Mouse (Mus musculus) C2C12 (cell line): ENCODE results near the gene Large2. TPM values are rescaled to one million over a fixed set of nuclear protein-coding genes. Genes with fewer than 3 reads are reported as not detected.
A peak's percentile ranks its signal among the peaks of the same experiment; 100 is the strongest.

ENCODE experiments used
- H3K27me3 ChIP-seq: one replicate; pipeline ENCODE4 v1.6.1; 2011; ENCODE audit not compliant: control insufficient read depth, insufficient read depth, insufficient read length
- H3K36me3 ChIP-seq: one replicate; pipeline ENCODE4 v1.6.1; 2011; ENCODE audit not compliant: control insufficient read depth, insufficient read depth
- H3K4me3 ChIP-seq: one replicate; pipeline ENCODE4 v1.5.1; 2011; ENCODE audit warnings: mild to moderate bottlenecking, control low read depth; ENCODE audit not compliant: poor library complexity, insufficient read depth, severe bottlenecking
- H3K79me2 ChIP-seq: one replicate; pipeline ENCODE4 v1.6.1; 2011; ENCODE audit not compliant: control insufficient read depth, insufficient read depth
- H3K79me3 ChIP-seq: one replicate; pipeline ENCODE4 v1.6.1; 2011; ENCODE audit warnings: low read depth, control low read depth
- H3ac ChIP-seq: one replicate; pipeline ENCODE3; 2011; ENCODE audit warnings: low read depth; ENCODE audit not compliant: control insufficient read depth, insufficient read length
- CEBPB ChIP-seq: IDR thresholded peaks from one replicate; pipeline ENCODE4 v1.6.1; 2011; ENCODE audit warnings: low read depth, mild to moderate bottlenecking, control low read depth, moderate library complexity
- CTCF ChIP-seq: IDR thresholded peaks from one replicate; pipeline ENCODE4 v1.5.1; 2011; ENCODE audit not compliant: control insufficient read depth, insufficient read depth, insufficient read length
- FOSL1 ChIP-seq: IDR thresholded peaks from one replicate; pipeline ENCODE4 v1.8.0; 2011; ENCODE audit warnings: mild to moderate bottlenecking, low read length; ENCODE audit not compliant: poor library complexity, insufficient read depth, severe bottlenecking
- MAX ChIP-seq: IDR thresholded peaks from one replicate; pipeline ENCODE4 v1.6.1; 2011; ENCODE audit warnings: mild to moderate bottlenecking, control low read depth
- MYOD1 ChIP-seq: IDR thresholded peaks from one replicate; pipeline ENCODE4 v1.6.1; 2011; ENCODE audit warnings: low read depth; ENCODE audit not compliant: control insufficient read depth, insufficient read length
- MYOG ChIP-seq: IDR thresholded peaks from one replicate; pipeline ENCODE4 v1.6.1; 2011; ENCODE audit not compliant: control insufficient read depth, insufficient read length; ENCODE audit errors: extremely low read depth
- USF1 ChIP-seq: IDR thresholded peaks from one replicate; pipeline ENCODE4 v1.6.1; 2011; ENCODE audit warnings: low read depth, mild to moderate bottlenecking, control low read depth, moderate library complexity
- polyA plus RNA-seq: library from polyadenylated mRNA; unstranded; fragments of >200 nt; fragmentation: generic; extraction: Trizol; gene quantifications from one replicate; pipeline ENCODE4 v1.2.1, GENCODE M21; 2012; ENCODE audit warnings: missing spikeins

Large2 gene
- polyA plus RNA-seq, 1 experiment, result 0.13 TPM

- H3ac ChIP-seq, result no peak overlapping the region
- no peak for TF ChIP-seq MYOD1
- no peak for TF ChIP-seq MYOG
- no peak for TF ChIP-seq CEBPB
- no peak for TF ChIP-seq MAX
- TF ChIP-seq USF1, result no peak
- no peak for TF ChIP-seq CTCF
- no peak for TF ChIP-seq FOSL1
- H3K4me3 ChIP-seq, result no peak overlapping the region
- peaks cover 37% of the 10 kb centered on the region for H3K27me3 ChIP-seq
- H3K36me3 ChIP-seq, result no peaks in the 10 kb centered on the region
- no peaks in the 10 kb centered on the region for H3K79me3 ChIP-seq
- no peaks in the 10 kb centered on the region for H3K79me2 ChIP-seq
Measured at GRCm38 (mm10) chr2:92391703-92392317, 17.1 kb upstream of the Large2 start.

GRCm38 (mm10) chr2:92391116-92391515, 16.4 kb upstream of the Large2 start:
- Histone ChIP-seq H3K4me3 (no peak overlapping the region), H3K27me3 (peaks cover 30% of the 10 kb centered on the region), H3K79me3 (no peaks in the 10 kb centered on the region), H3K36me3 (no peaks in the 10 kb centered on the region), H3ac (no peak overlapping the region), H3K79me2 (no peaks in the 10 kb centered on the region)
- no peak for TF ChIP-seq CEBPB
- TF ChIP-seq MYOD1, result no peak
- TF ChIP-seq CTCF, result no peak
- no peak for TF ChIP-seq MYOG
- no peak for TF ChIP-seq MAX
- no peak for TF ChIP-seq FOSL1
- TF ChIP-seq USF1, result no peak

GRCm38 (mm10) chr2:92390206-92390930, 15.7 kb upstream of the Large2 start:
- H3K27me3 ChIP-seq, result peaks cover 28% of the 10 kb centered on the region
- no peak for TF ChIP-seq USF1
- no peak for TF ChIP-seq CTCF
- TF ChIP-seq MYOD1, result no peak
- TF ChIP-seq CEBPB, result no peak
- no peak for TF ChIP-seq MAX
- TF ChIP-seq FOSL1, result no peak
- H3ac ChIP-seq, result no peak overlapping the region
- H3K4me3 ChIP-seq, result no peak overlapping the region
- H3K36me3 ChIP-seq, result no peaks in the 10 kb centered on the region
- H3K79me2 ChIP-seq, result no peaks in the 10 kb centered on the region
- no peaks in the 10 kb centered on the region for H3K79me3 ChIP-seq

GRCm38 (mm10) chr2:92389645-92390044, 15.0 kb upstream of the Large2 start:
- Histone ChIP-seq H3K79me3 (no peaks in the 10 kb centered on the region), H3K79me2 (no peaks in the 10 kb centered on the region), H3ac (no peak overlapping the region), H3K36me3 (peaks cover 2% of the 10 kb centered on the region), H3K27me3 (peaks cover 22% of the 10 kb centered on the region), H3K4me3 (peak overlapping the region; percentile 46)
- TF ChIP-seq CEBPB (no peak), MAX (no peak), FOSL1 (no peak), CTCF (no peak), MYOD1 (no peak), USF1 (no peak), MYOG (no peak)

GRCm38 (mm10) chr2:92388891-92389641, 14.4 kb upstream of the Large2 start:
- TF ChIP-seq USF1 (no peak), FOSL1 (no peak), MAX (no peak), CTCF (no peak), MYOG (no peak), MYOD1 (no peak), CEBPB (no peak)

More at GRCm38 (mm10) chr2:92388891-92389641, 14.4 kb upstream of the Large2 start:
- H3K4me3 ChIP-seq, result peak overlapping the region; percentile 46
- peaks cover 6% of the 10 kb centered on the region for H3K36me3 ChIP-seq
- no peaks in the 10 kb centered on the region for H3K79me3 ChIP-seq
- no peaks in the 10 kb centered on the region for H3K79me2 ChIP-seq
- peaks cover 16% of the 10 kb centered on the region for H3K27me3 ChIP-seq
- H3ac ChIP-seq, result peak overlapping the region; percentile 70
